7 mouse cellular contexts compared by ENCODE assay signal in the genomic region with DNA sequence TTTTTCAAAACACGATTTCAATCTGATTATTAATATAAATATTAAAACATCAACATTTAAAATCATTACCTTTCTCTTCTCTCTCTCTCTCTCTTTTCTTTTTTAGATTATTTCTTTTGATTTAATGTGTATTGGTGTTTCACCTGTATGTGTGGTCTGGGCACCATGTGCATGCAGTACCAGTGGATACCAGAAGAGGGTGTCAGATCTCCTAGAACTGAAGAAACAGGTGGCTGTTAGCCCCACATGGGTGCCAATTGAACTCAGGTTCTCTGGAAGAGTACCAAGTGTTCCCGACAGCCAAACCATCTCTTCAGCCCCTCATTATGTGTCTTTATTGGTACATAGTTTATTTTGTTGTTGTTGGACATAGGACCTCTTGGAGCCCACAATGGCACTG.
DNase-seq lines count a peak whose midpoint lies in the region.

No protein-coding gene starts in this region.

- peak; percentile 38 to 39 for DNase-seq in kidney, postnatal 25 days
- DNase-seq in kidney, adult 11 months: no peak
- DNase-seq in 416B (ENCODE audit: low read depth): peak; percentile 53
- peak; percentile 60 to 62 for DNase-seq in B cell, adult 2 months
- DNase-seq in induced T-regulatory cell, adult 2 months (ENCODE audit: low read depth): peak; percentile 76
- no peak for DNase-seq in frontal cortex, postnatal 36 days (ENCODE audit: low spot score in 2 of 2)
- DNase-seq in right cerebral cortex, postnatal 14 days: no peak

Comparison
In these comparisons a context has a peak if more than half of its experiments do, and no peak if none do; other contexts are left out.
1. DNase-seq: peak in kidney, postnatal 25 days (2 of 2), 416B (single experiment), B cell, adult 2 months (2 of 2) and induced T-regulatory cell, adult 2 months (single experiment); none in kidney, adult 11 months (single experiment), frontal cortex, postnatal 36 days (0 of 2) and right cerebral cortex, postnatal 14 days (single experiment).